Mouse (Mus musculus) layer of hippocampus, adult 8-10 months (tissue): Measurements from ENCODE around the gene Adamts16. TPM values are rescaled to one million over a fixed set of nuclear protein-coding genes. Genes with fewer than 3 reads are reported as not detected.
"Not testable (repeated sequence)": the region's sequence is repeated elsewhere in the genome, so short reads cannot be mapped to it uniquely, and the experiment has no call there.

Experiments used
- DNase-seq, 2 experiments: peaks; one replicate each; pipeline ENCODE4 v3.0.0; 2022; ENCODE audit warnings: low spot score in 2 of 2
- total RNA-seq, 4 experiments: library from RNA; stranded (reverse); gene quantifications; 2 replicates each; pipeline ENCODE4 v1.2.4; 2022

The Adamts16 gene
- total RNA-seq, result 1 to 10 TPM; 2.4 to 2.8 (median 2.7) TPM

GRCm38 (mm10) chr13:70841421-70841904 is at the start of gene Adamts16:
Gene Adamts16 (minus strand): TSS chr13:70841811.
- DNase-seq, result no peak

- DNase-seq, result no peak
Measured at GRCm38 (mm10) chr13:70887136-70887535, 45.5 kb upstream of the Adamts16 start.

- no peak for DNase-seq
Measured at GRCm38 (mm10) chr13:70885006-70885405, 43.4 kb upstream of the Adamts16 start.

- peak; percentile 75 to 76 for DNase-seq
Measured at GRCm38 (mm10) chr13:70883891-70884890, 42.6 kb upstream of the Adamts16 start.

- DNase-seq, result not testable (repeated sequence)
Measured at GRCm38 (mm10) chr13:70879971-70880370, 38.4 kb upstream of the Adamts16 start.

GRCm38 (mm10) chr13:70877550-70877913 is 35.9 kb upstream of the Adamts16 start:
- DNase-seq, result no peak

- DNase-seq, result no peak
Measured at GRCm38 (mm10) chr13:70876648-70877549, 35.3 kb upstream of the Adamts16 start.

GRCm38 (mm10) chr13:70875411-70875949 is 33.9 kb upstream of the Adamts16 start:
- peak in 1 of 2 experiments; percentile 29 for DNase-seq

- no peak for DNase-seq
Measured at GRCm38 (mm10) chr13:70874741-70875140, 33.1 kb upstream of the Adamts16 start.

- not testable (repeated sequence) for DNase-seq
Measured at GRCm38 (mm10) chr13:70873851-70874250, 32.2 kb upstream of the Adamts16 start.

- DNase-seq, result no peak
Measured at GRCm38 (mm10) chr13:70871049-70871448, 29.4 kb upstream of the Adamts16 start.

- DNase-seq, result no peak
Measured at GRCm38 (mm10) chr13:70866971-70867625, 25.5 kb upstream of the Adamts16 start.

- DNase-seq, result no peak
Measured at GRCm38 (mm10) chr13:70865867-70866266, 24.3 kb upstream of the Adamts16 start.

- no peak for DNase-seq
Measured at GRCm38 (mm10) chr13:70862162-70862908, 20.7 kb upstream of the Adamts16 start.

GRCm38 (mm10) chr13:70853601-70854000 is 12.0 kb upstream of the Adamts16 start:
- no peak for DNase-seq

GRCm38 (mm10) chr13:70846933-70847332 is 5.3 kb upstream of the Adamts16 start:
- no peak for DNase-seq

GRCm38 (mm10) chr13:70845526-70845925 is 3.9 kb upstream of the Adamts16 start:
- DNase-seq, result no peak

GRCm38 (mm10) chr13:70842126-70842525 is 515 bp upstream of the Adamts16 start:
- DNase-seq, result no peak

- peak; percentile 57 to 75 for DNase-seq
Measured at GRCm38 (mm10) chr13:70840161-70840560, 1.4 kb downstream of the Adamts16 start.

- no peak for DNase-seq
Measured at GRCm38 (mm10) chr13:70837571-70837970, 4.0 kb downstream of the Adamts16 start.
